Mouse (Mus musculus) intestine, embryonic 16.5 days (tissue): Measurements from ENCODE around the gene Nek1. TPM values are rescaled to one million over a fixed set of nuclear protein-coding genes. Genes with fewer than 3 reads are reported as not detected.
A peak's percentile ranks its signal among the peaks of the same experiment; 100 is the strongest.

ENCODE experiments used
- ATAC-seq: fragments of 200-750 bp; cut with Nextera tagmentation; 2 replicates; pipeline ENCODE4 v1.8.0; 2017; ENCODE audit warnings: moderate TSS enrichment, moderate library complexity
- H3K27ac ChIP-seq: fragments of 300-500 bp; sonication (generic); 2 replicates; pipeline ENCODE4 v1.5.1; 2014; ENCODE audit warnings: mild to moderate bottlenecking, low read length
- H3K27me3 ChIP-seq: fragments of 300-500 bp; sonication (generic); replicated peaks from 2 replicates; pipeline ENCODE4 v1.6.1; 2014; ENCODE audit warnings: low read length, control low read depth, mixed read lengths; ENCODE audit not compliant: control insufficient read depth, insufficient read depth
- H3K36me3 ChIP-seq: fragments of 300-500 bp; sonication (generic); 2 replicates; pipeline ENCODE4 v1.6.1; 2014; ENCODE audit warnings: low read length, control low read depth; ENCODE audit not compliant: control insufficient read depth, insufficient read depth
- H3K4me1 ChIP-seq: fragments of 300-500 bp; sonication (generic); 2 replicates; pipeline ENCODE4 v1.6.1; 2014; ENCODE audit warnings: low read length, control low read depth, mixed read lengths; ENCODE audit not compliant: control insufficient read depth, insufficient read depth
- H3K4me2 ChIP-seq: fragments of 300-500 bp; sonication (generic); 2 replicates; pipeline ENCODE4 v1.6.1; 2014; ENCODE audit warnings: low read depth, low read length, control low read depth
- H3K4me3 ChIP-seq: fragments of 300-500 bp; sonication (generic); 2 replicates; pipeline ENCODE4 v1.5.1; 2014; ENCODE audit warnings: mild to moderate bottlenecking, low read length
- H3K9ac ChIP-seq: fragments of 300-500 bp; sonication (generic); 2 replicates; pipeline ENCODE4 v1.6.1; 2014; ENCODE audit warnings: low read depth, low read length
- H3K9me3 ChIP-seq: fragments of 300-500 bp; sonication (generic); 2 replicates; pipeline ENCODE4 v1.6.1; 2016; ENCODE audit warnings: low read length, control low read depth; ENCODE audit not compliant: control insufficient read depth
- WGBS: fragments of 180-500 bp; shearing (Covaris S2); extraction: QIAGEN DNeasy Blood & Tissue Kit; methylation state at CpG from one replicate; pipeline ENCODE4 v1.1.7; 2014; 5-methylcytosine and 5-hydroxymethylcytosine counted together
- polyA plus RNA-seq: library from polyadenylated mRNA; unstranded; fragments of >200 nt; fragmentation: Nextera tagmentation; extraction: Ambion mirVana; gene quantifications from 2 replicates; pipeline ENCODE4 v1.2.1, GENCODE M21; 2015

The Nek1 gene
- 13.4 and 17.1 TPM in 2 replicates for polyA plus RNA-seq

GRCm38 (mm10) chr8:60992910-60993638 is at the start of gene Nek1:
Gene Nek1, plus strand, starts transcription at chr8:60993195.
- Histone ChIP-seq H3K36me3 (no peaks in the 10 kb centered on the region), H3K4me2 (peak within 1 kb of the TSS; percentile 74), H3K27ac (peak within 1 kb of the TSS; percentile 95), H3K4me3 (peak within 1 kb of the TSS; percentile 83), H3K4me1 (peaks cover 4% of the 10 kb centered on the region; the same call in 1 of the 2 replicates), H3K27me3 (no peaks in the 10 kb centered on the region), H3K9ac (peak within 1 kb of the TSS; percentile 85), H3K9me3 (no peaks in the 10 kb centered on the region)
- ATAC-seq = peak; percentile 96
- under 1% methylated on average over 57 of the region's 57 CpGs for WGBS

GRCm38 (mm10) chr8:60947503-60947902 is 45.5 kb upstream of the Nek1 start:
- H3K9ac ChIP-seq = no peak overlapping the region
- no peaks in the 10 kb centered on the region for H3K27me3 ChIP-seq
- H3K36me3 ChIP-seq = no peaks in the 10 kb centered on the region
- no peaks in the 10 kb centered on the region for H3K9me3 ChIP-seq
- H3K4me2 ChIP-seq = no peak overlapping the region
- no peak overlapping the region for H3K4me3 ChIP-seq
- ATAC-seq = no peak
- H3K27ac ChIP-seq = no peak overlapping the region
- H3K4me1 ChIP-seq = peaks cover 3% of the 10 kb centered on the region; the same call in 1 of the 2 replicates

GRCm38 (mm10) chr8:60949859-60950258 is 43.1 kb upstream of the Nek1 start:
- Histone ChIP-seq H3K4me1 (peaks cover 3% of the 10 kb centered on the region; the same call in 1 of the 2 replicates), H3K9ac (no peak overlapping the region), H3K4me2 (no peak overlapping the region), H3K36me3 (no peaks in the 10 kb centered on the region), H3K9me3 (no peaks in the 10 kb centered on the region), H3K27ac (no peak overlapping the region), H3K4me3 (no peak overlapping the region), H3K27me3 (no peaks in the 10 kb centered on the region)
- ATAC-seq = peak; percentile 16; the same call in 1 of the 2 replicates
- 58% methylated on average over 4 of the region's 4 CpGs for WGBS

- H3K9ac ChIP-seq = no peak overlapping the region
- WGBS = 63% methylated on average over 4 of the region's 4 CpGs
- no peak for ATAC-seq
- H3K4me3 ChIP-seq = no peak overlapping the region
- no peaks in the 10 kb centered on the region for H3K36me3 ChIP-seq
- no peak overlapping the region for H3K27ac ChIP-seq
- H3K9me3 ChIP-seq = no peaks in the 10 kb centered on the region
- no peaks in the 10 kb centered on the region for H3K27me3 ChIP-seq
- H3K4me1 ChIP-seq = peaks cover 3% of the 10 kb centered on the region; the same call in 1 of the 2 replicates
- no peak overlapping the region for H3K4me2 ChIP-seq
Measured at GRCm38 (mm10) chr8:60951271-60951670, 41.7 kb upstream of the Nek1 start.

GRCm38 (mm10) chr8:60951757-60952156 is 41.2 kb upstream of the Nek1 start:
- H3K9ac ChIP-seq = no peak overlapping the region
- WGBS = 90% methylated on average over 1 of the region's 1 CpGs

GRCm38 (mm10) chr8:60952803-60953202 is 40.2 kb upstream of the Nek1 start:
- no peak overlapping the region for H3K27ac ChIP-seq
- whole genome bisulfite sequencing = 46% methylated on average over 5 of the region's 5 CpGs
- no peak for ATAC-seq

More at GRCm38 (mm10) chr8:60951757-60952156, 41.2 kb upstream of the Nek1 start:
- no peak for ATAC-seq
- peaks cover 3% of the 10 kb centered on the region; the same call in 1 of the 2 replicates for H3K4me1 ChIP-seq
- no peaks in the 10 kb centered on the region for H3K9me3 ChIP-seq
- no peak overlapping the region for H3K4me3 ChIP-seq
- H3K27me3 ChIP-seq = no peaks in the 10 kb centered on the region
- H3K36me3 ChIP-seq = no peaks in the 10 kb centered on the region
- no peak overlapping the region for H3K4me2 ChIP-seq
- H3K27ac ChIP-seq = no peak overlapping the region

GRCm38 (mm10) chr8:60954281-60955014 is 38.5 kb upstream of the Nek1 start:
- peak overlapping the region; percentile 79 for H3K27ac ChIP-seq
- peak overlapping the region; percentile 41; the same call in 1 of the 2 replicates for H3K9ac ChIP-seq
- 3% methylated on average over 15 of the region's 15 CpGs for WGBS
- no peaks in the 10 kb centered on the region for H3K9me3 ChIP-seq
- peak overlapping the region; percentile 11 for H3K4me3 ChIP-seq
- H3K36me3 ChIP-seq = no peaks in the 10 kb centered on the region
- H3K27me3 ChIP-seq = no peaks in the 10 kb centered on the region
- peak; percentile 94 for ATAC-seq
- H3K4me2 ChIP-seq = peak overlapping the region; percentile 55
- peaks cover 3% of the 10 kb centered on the region; the same call in 1 of the 2 replicates for H3K4me1 ChIP-seq

More at GRCm38 (mm10) chr8:60952803-60953202, 40.2 kb upstream of the Nek1 start:
- H3K4me2 ChIP-seq = no peak overlapping the region
- H3K9me3 ChIP-seq = no peaks in the 10 kb centered on the region
- no peaks in the 10 kb centered on the region for H3K36me3 ChIP-seq
- H3K4me1 ChIP-seq = peaks cover 3% of the 10 kb centered on the region; the same call in 1 of the 2 replicates
- no peaks in the 10 kb centered on the region for H3K27me3 ChIP-seq
- no peak overlapping the region for H3K4me3 ChIP-seq
- no peak overlapping the region for H3K9ac ChIP-seq

GRCm38 (mm10) chr8:60956847-60957246 is 36.1 kb upstream of the Nek1 start:
- H3K27ac ChIP-seq = peak overlapping the region; percentile 35; the same call in 1 of the 2 replicates
- no peaks in the 10 kb centered on the region for H3K27me3 ChIP-seq
- H3K4me1 ChIP-seq = no peaks in the 10 kb centered on the region; the same call in 1 of the 2 replicates
- H3K4me2 ChIP-seq = 0 out of 2 replicates have a peak overlapping the region, but pooled peaks have one; percentile 9
- no peaks in the 10 kb centered on the region for H3K36me3 ChIP-seq
- H3K4me3 ChIP-seq = no peak overlapping the region
- H3K9me3 ChIP-seq = no peaks in the 10 kb centered on the region
- peak; percentile 83 for ATAC-seq
- H3K9ac ChIP-seq = no peak overlapping the region
- 65% methylated on average over 7 of the region's 7 CpGs for WGBS

GRCm38 (mm10) chr8:60962763-60963162 is 30.2 kb upstream of the Nek1 start:
- WGBS = 77% methylated on average over 3 of the region's 3 CpGs
- Histone ChIP-seq H3K36me3 (no peaks in the 10 kb centered on the region), H3K27ac (no peak overlapping the region), H3K4me3 (no peak overlapping the region), H3K9ac (no peak overlapping the region), H3K27me3 (no peaks in the 10 kb centered on the region), H3K4me2 (no peak overlapping the region), H3K4me1 (no peaks in the 10 kb centered on the region), H3K9me3 (no peaks in the 10 kb centered on the region)
- ATAC-seq = no peak
